Mouse (Mus musculus): Measurements from ENCODE around the gene Rpgr.

Rpgr gene

DNA sequence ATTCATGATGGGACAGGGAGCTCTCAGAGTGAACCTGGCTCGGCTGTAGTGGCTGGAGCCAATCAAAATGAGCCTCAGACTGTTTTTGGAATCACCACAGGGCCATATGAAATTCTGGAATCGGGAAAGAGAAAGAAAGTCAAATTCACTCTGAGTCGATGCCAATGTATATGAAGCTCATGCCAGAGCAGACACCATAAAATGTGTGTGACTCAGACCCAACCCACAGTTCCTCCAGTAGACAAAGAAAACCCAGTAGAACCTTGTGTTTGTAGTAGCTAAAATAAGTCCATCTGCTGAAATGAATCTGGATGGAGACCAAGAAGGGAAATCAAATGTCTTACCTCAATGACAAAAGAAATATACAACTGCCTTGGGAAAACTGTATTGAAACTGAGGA is 142.8 kb downstream of the Rpgr start:
- no peak for DNase-seq (ENCODE audit: low spot score)

- no peak for DNase-seq (ENCODE audit: low spot score)
Observed at GRCm38 (mm10) chrX:10071529-10071928, 145.2 kb downstream of the Rpgr start.

- peak; percentile 20 for DNase-seq (ENCODE audit: low spot score)
Observed at GRCm38 (mm10) chrX:10070689-10071088, 146.0 kb downstream of the Rpgr start.

- DNase-seq (ENCODE audit: low spot score), result no peak
Observed at GRCm38 (mm10) chrX:10069405-10069804, 147.3 kb downstream of the Rpgr start.

DNA sequence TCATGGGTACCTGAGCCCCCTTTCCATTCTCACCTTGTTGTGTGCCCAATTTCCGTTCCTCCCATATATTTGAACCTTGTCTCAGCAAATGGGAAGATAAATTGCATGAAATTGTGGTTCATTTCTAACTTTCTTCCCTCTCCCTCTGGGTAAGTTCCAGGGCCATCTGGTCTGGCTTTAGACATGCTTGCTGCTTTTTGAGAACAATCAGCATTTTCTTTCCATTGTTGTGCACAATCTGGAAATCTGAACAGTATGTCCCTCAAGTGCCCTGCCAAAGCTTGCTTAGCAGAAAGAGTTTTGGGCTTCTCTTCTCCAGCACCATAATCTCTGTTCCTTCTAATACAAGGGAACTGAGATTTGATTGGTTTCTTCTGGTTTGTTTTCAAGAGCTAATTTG is 152.9 kb downstream of the Rpgr start:
- no peak for DNase-seq (ENCODE audit: low spot score)

DNA sequence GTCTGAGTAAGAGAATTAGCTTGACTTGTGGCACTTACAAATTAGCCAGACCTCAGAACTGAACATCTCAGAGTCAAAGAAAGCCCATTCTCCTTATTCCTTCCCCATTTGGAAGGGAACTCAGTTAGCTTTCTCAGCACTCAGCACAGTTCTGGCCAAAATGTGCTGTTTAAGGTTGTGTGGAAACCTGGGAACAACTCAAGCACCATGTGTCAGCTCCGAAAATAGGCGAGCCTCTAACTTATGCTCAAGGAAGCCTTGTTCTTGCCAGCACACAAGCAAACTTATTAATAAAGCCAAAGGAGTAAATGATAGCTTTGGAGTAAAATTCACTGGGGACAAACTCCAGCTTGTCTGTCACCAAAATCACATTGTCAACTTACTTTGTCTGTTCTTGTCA is 153.4 kb downstream of the Rpgr start:
- DNase-seq (ENCODE audit: low spot score), result no peak

DNA sequence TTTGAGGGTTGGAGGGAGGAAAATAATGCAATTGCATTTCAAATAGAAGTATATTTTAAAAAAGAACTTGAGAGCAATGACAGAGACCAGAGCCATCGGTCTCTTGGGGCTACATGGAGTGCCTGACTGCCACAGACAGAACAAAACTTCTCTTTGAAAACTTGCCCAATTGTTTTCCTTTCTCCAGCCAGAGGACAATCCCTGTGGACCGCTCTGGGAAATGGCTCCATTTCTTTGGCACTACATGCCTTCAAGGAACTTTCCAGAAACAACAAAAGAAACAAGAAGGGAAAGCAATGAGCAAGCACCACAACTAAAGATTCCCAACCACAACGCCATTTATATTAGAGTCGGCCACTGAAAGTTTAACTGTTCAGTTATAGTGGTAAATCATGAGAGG is 154.5 kb downstream of the Rpgr start:
- DNase-seq (ENCODE audit: low spot score), result no peak

- DNase-seq (ENCODE audit: low spot score), result peak; percentile 22
Observed at GRCm38 (mm10) chrX:10034666-10035065, 182.1 kb downstream of the Rpgr start.

Measured in embryo, embryonic 10 days (tissue).